Comparison of ENCODE assay signal across 13 mouse cellular contexts in the genomic region with DNA sequence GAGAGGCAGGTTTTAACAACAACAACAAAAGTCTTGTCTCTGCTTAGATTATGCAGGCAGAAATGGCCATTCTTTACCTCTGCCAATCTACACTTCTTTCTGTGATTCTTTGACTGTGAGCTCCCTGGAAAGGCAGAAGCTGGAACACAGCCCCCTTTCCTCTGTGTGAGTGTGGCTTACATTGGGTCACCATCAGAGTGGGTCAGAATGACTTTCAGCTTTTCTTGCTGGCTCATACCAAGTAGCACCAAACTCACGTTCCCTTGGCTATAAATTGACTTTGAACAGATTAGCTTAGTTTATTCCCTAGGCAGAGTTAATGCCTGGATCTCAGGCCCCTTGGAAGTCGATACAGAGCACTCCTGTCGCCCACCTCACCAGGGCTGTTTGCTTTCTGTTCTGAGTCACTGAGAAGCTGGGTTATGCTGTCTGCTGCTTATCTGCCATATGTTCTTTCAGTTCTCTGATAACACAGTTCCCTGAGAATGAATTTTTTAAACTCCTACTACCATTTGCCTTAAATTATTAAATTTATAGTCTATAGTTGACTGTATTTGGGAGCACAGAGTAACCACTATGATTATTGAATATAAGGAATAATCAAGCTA. TPM values are rescaled to one million over a fixed set of nuclear protein-coding genes. Genes with fewer than 3 reads are reported as not detected.
DNase-seq lines count a peak whose midpoint lies in the region; ATAC-seq and TF ChIP-seq lines count a peak whose summit lies in the region.
"Had no signal": no experiment of that assay in that cellular context is flagged by ENCODE, and none has a peak within 500 bp of the region (broad histone marks: within the 10 kb centered on the region; RNA-seq: fewer than 3 reads in every experiment).

No protein-coding gene starts in this region.

- no peak for DNase-seq in heart, adult 9 months (ENCODE audit: low spot score in 2 of 2)
- no peak for DNase-seq in stomach, postnatal 0 days (ENCODE audit: low spot score)
- DNase-seq in liver = peak; percentile 32
- no peak for DNase-seq in adrenal gland, adult 18-20 months (ENCODE audit: low spot score in 2 of 2)
- DNase-seq in spleen, postnatal 10 days (ENCODE audit: low spot score in 2 of 2) = no peak
- DNase-seq: right cerebral cortex, postnatal 14 days had no signal

- no peak for ATAC-seq in heart, embryonic 15.5 days (replicated peaks; ENCODE audit: insufficient number of reproducible peaks, insufficient read depth, low FRiP score, low read depth)
- peak; percentile 58; the same call in 1 of the 2 replicates for ATAC-seq in stomach, embryonic 15.5 days (ENCODE audit: insufficient read depth, low FRiP score, low read depth)
- ATAC-seq in stomach, postnatal 0 days (ENCODE audit: low FRiP score, low TSS enrichment) = no peak

- H3K9me3 ChIP-seq in heart, embryonic 15.5 days (replicated peaks) = no peaks in the 10 kb centered on the region
- H3K9me3 ChIP-seq in stomach, embryonic 15.5 days = no peaks in the 10 kb centered on the region
- no peaks in the 10 kb centered on the region for H3K9me3 ChIP-seq in stomach, postnatal 0 days (ENCODE audit: control insufficient read depth, low read length)
- H3K9me3 ChIP-seq: forebrain, embryonic 10.5 days; hindbrain, embryonic 10.5 days; limb, embryonic 12.5 days; midbrain, embryonic 10.5 days had no signal

- H3K27me3 ChIP-seq in heart, embryonic 15.5 days = no peaks in the 10 kb centered on the region
- no peaks in the 10 kb centered on the region for H3K27me3 ChIP-seq in stomach, embryonic 15.5 days (replicated peaks)
- no peaks in the 10 kb centered on the region for H3K27me3 ChIP-seq in stomach, postnatal 0 days (ENCODE audit: control insufficient read depth, insufficient read depth, low read length)
- H3K27me3 ChIP-seq: limb, embryonic 12.5 days had no signal

- TF ChIP-seq EP300 in stomach, postnatal 0 days (optimal IDR thresholded peaks at IDR 0.05) = no peak

- H3K4me2 ChIP-seq in heart, embryonic 15.5 days = peak overlapping the region; percentile 27; the same call in 1 of the 2 replicates
- H3K4me2 ChIP-seq in stomach, embryonic 15.5 days = no peak overlapping the region
- no peak overlapping the region for H3K4me2 ChIP-seq in stomach, postnatal 0 days (replicated peaks; ENCODE audit: low read depth)
- H3K4me2 ChIP-seq: limb, embryonic 12.5 days had no signal

- WGBS in heart, embryonic 15.5 days = 22% methylated on average over 3 of the region's 3 CpGs
- 27% methylated on average over 3 of the region's 3 CpGs for WGBS in stomach, embryonic 15.5 days
- WGBS in stomach, postnatal 0 days = 29% methylated on average over 3 of the region's 3 CpGs

- H3K9ac ChIP-seq in heart, embryonic 15.5 days = no peak overlapping the region
- no peak overlapping the region for H3K9ac ChIP-seq in stomach, embryonic 15.5 days
- H3K9ac ChIP-seq in stomach, postnatal 0 days (ENCODE audit: low read length) = no peak overlapping the region
- H3K9ac ChIP-seq: limb, embryonic 12.5 days had no signal

- no peaks in the 10 kb centered on the region for H3K36me3 ChIP-seq in heart, embryonic 15.5 days
- H3K36me3 ChIP-seq in stomach, embryonic 15.5 days = no peaks in the 10 kb centered on the region
- no peaks in the 10 kb centered on the region for H3K36me3 ChIP-seq in stomach, postnatal 0 days (ENCODE audit: control insufficient read depth, insufficient read depth, low read length)
- H3K36me3 ChIP-seq: forebrain, embryonic 10.5 days; hindbrain, embryonic 10.5 days; limb, embryonic 12.5 days; midbrain, embryonic 10.5 days had no signal

- peaks cover 5% of the 10 kb centered on the region; the same call in 1 of the 2 replicates for H3K4me1 ChIP-seq in heart, embryonic 15.5 days (replicated peaks)
- H3K4me1 ChIP-seq in stomach, embryonic 15.5 days = peaks cover 4% of the 10 kb centered on the region; the same call in 1 of the 2 replicates
- no peaks in the 10 kb centered on the region for H3K4me1 ChIP-seq in stomach, postnatal 0 days (replicated peaks; ENCODE audit: control insufficient read depth, insufficient read depth)
- H3K4me1 ChIP-seq: forebrain, embryonic 10.5 days; hindbrain, embryonic 10.5 days; limb, embryonic 12.5 days had no signal

- no peak for TF ChIP-seq CTCF in stomach, postnatal 0 days (IDR thresholded peaks at IDR 0.05; ENCODE audit: low read depth)

- H3K4me3 ChIP-seq in heart, embryonic 15.5 days = no peak overlapping the region
- H3K4me3 ChIP-seq in stomach, embryonic 15.5 days (replicated peaks) = no peak overlapping the region
- no peak overlapping the region for H3K4me3 ChIP-seq in stomach, postnatal 0 days (ENCODE audit: low read depth, low read length)
- H3K4me3 ChIP-seq: forebrain, embryonic 10.5 days; hindbrain, embryonic 10.5 days; limb, embryonic 12.5 days; midbrain, embryonic 10.5 days had no signal

- peak overlapping the region; percentile 47 for H3K27ac ChIP-seq in heart, embryonic 15.5 days
- H3K27ac ChIP-seq in stomach, embryonic 15.5 days = no peak overlapping the region
- H3K27ac ChIP-seq in stomach, postnatal 0 days (replicated peaks) = no peak overlapping the region
- H3K27ac ChIP-seq: forebrain, embryonic 10.5 days; hindbrain, embryonic 10.5 days; kidney, postnatal 0 days; limb, embryonic 12.5 days; midbrain, embryonic 10.5 days had no signal

RNA-seq across cellular contexts. Expression of gene Mpp5, which starts 39.7 kb away (rescaled TPM):
- polyA plus RNA-seq in heart, embryonic 15.5 days (2015; fragmentation: Nextera tagmentation; extraction: Ambion mirVana) = 12.3 and 14.8 TPM in 2 replicates
- polyA plus RNA-seq in stomach, embryonic 15.5 days (2015; fragmentation: Nextera tagmentation; extraction: Ambion mirVana) = 20.7 and 21.2 TPM in 2 replicates
- 10.0 and 12.9 TPM in 2 replicates for polyA plus RNA-seq in stomach, postnatal 0 days (2015; fragmentation: Nextera tagmentation; extraction: Ambion mirVana)
- 10 to 100 TPM; 22.9 to 29.4 TPM for total RNA-seq in adrenal gland, adult 18-20 months (2021)
